Mouse (Mus musculus): ENCODE data around the gene Rb1. TPM values are rescaled to one million over a fixed set of nuclear protein-coding genes. Genes with fewer than 3 reads are reported as not detected.

Rb1 gene
- total and polyA plus RNA-seq, 3 experiments, result 6.3 to 13.2 TPM; not detected in 1

- H3K9me3 ChIP-seq (replicated peaks; ENCODE audit: insufficient read depth, low read length), result no peaks in the 10 kb centered on the region
- no peak for DNase-seq (ENCODE audit: low read depth, low spot score)
- no peak overlapping the region for H3K4me3 ChIP-seq (ENCODE audit: control insufficient read depth in 1 of 2, insufficient read depth in 1 of 2, low read depth in 2 of 2, low read length in 2 of 2)
- no peaks in the 10 kb centered on the region for H3K4me1 ChIP-seq (ENCODE audit: control insufficient read depth in 1 of 2, insufficient read depth in 2 of 2, low read length in 2 of 2)
- no peaks in the 10 kb centered on the region for H3K79me2 ChIP-seq (ENCODE audit: control insufficient read depth, insufficient read depth, low read length, poor library complexity)
- H3K27me3 ChIP-seq (ENCODE audit: control insufficient read depth in 1 of 2, insufficient read depth in 2 of 2, low read length in 2 of 2), result no peaks in the 10 kb centered on the region
- no peak for TF ChIP-seq KAT2A (conservative IDR thresholded peaks at IDR 0.05; ENCODE audit: low read depth, low read length)
- TF ChIP-seq NRF1 (IDR thresholded peaks at IDR 0.05; ENCODE audit: insufficient read depth, low read depth, low read length, poor library complexity, severe bottlenecking), result no peak
- no peak for TF ChIP-seq E2F4 (IDR thresholded peaks at IDR 0.05; ENCODE audit: borderline replicate concordance, low read depth, low read length)
- TF ChIP-seq ZMIZ1 (IDR thresholded peaks at IDR 0.05; ENCODE audit: low read depth, low read length), result no peak
- no peak for TF ChIP-seq RAD21 (IDR thresholded peaks at IDR 0.05; ENCODE audit: low read depth, low read length)
- no peak for TF ChIP-seq CHD1 (IDR thresholded peaks at IDR 0.05; ENCODE audit: low read depth, low read length)
- TF ChIP-seq CHD2 (IDR thresholded peaks at IDR 0.05; ENCODE audit: low read length), result no peak
- TF ChIP-seq NELFE (IDR thresholded peaks at IDR 0.05; ENCODE audit: low read depth, low read length), result no peak
- no peak for TF ChIP-seq MEF2A (IDR thresholded peaks at IDR 0.05; ENCODE audit: extremely low read depth, insufficient replicate concordance, low read depth, low read length, poor library complexity, severe bottlenecking)
- no peak for TF ChIP-seq HCFC1 (IDR thresholded peaks at IDR 0.05; ENCODE audit: low read depth, low read length)
- TF ChIP-seq CTCF (IDR thresholded peaks at IDR 0.05 in 2 of 3, conservative IDR thresholded peaks at IDR 0.05 in 1 of 3; ENCODE audit: control insufficient read depth in 1 of 3, insufficient read depth in 1 of 3, low read depth in 2 of 3, low read length in 3 of 3, poor library complexity in 1 of 3, severe bottlenecking in 1 of 3), result no peak
- peaks cover 0 to 2% of the 10 kb centered on the region in 2 experiments; a peak in 3 of 4 replicates for H3K36me3 ChIP-seq (ENCODE audit: control insufficient read depth in 1 of 2, insufficient read depth in 2 of 2, low read length in 2 of 2)
- no peak overlapping the region for H3K9ac ChIP-seq (ENCODE audit: control insufficient read depth, low read depth, low read length, poor library complexity, severe bottlenecking)
- H3K27ac ChIP-seq (ENCODE audit: control insufficient read depth, low read depth, low read length), result no peak overlapping the region
These were observed 75.6 kb downstream of the Rb1 start for GRCm38 (mm10) chr14:73250056-73250455.

- DNase-seq (ENCODE audit: low read depth, low spot score), result no peak
- H3K9ac ChIP-seq (ENCODE audit: control insufficient read depth, low read depth, low read length, poor library complexity, severe bottlenecking), result no peak overlapping the region
- H3K36me3 ChIP-seq (ENCODE audit: control insufficient read depth in 1 of 2, insufficient read depth in 2 of 2, low read length in 2 of 2), result no peaks in the 10 kb centered on the region; a peak in 1 of 4 replicates
- H3K9me3 ChIP-seq (replicated peaks; ENCODE audit: insufficient read depth, low read length), result no peaks in the 10 kb centered on the region
- no peaks in the 10 kb centered on the region for H3K27me3 ChIP-seq (ENCODE audit: control insufficient read depth in 1 of 2, insufficient read depth in 2 of 2, low read length in 2 of 2)
- H3K4me3 ChIP-seq (ENCODE audit: control insufficient read depth in 1 of 2, insufficient read depth in 1 of 2, low read depth in 2 of 2, low read length in 2 of 2), result no peak overlapping the region
- no peaks in the 10 kb centered on the region for H3K79me2 ChIP-seq (ENCODE audit: control insufficient read depth, insufficient read depth, low read length, poor library complexity)
- TF ChIP-seq GABPA (IDR thresholded peaks at IDR 0.05; ENCODE audit: low read depth, low read length), result no peak
- H3K4me1 ChIP-seq (ENCODE audit: control insufficient read depth in 1 of 2, insufficient read depth in 2 of 2, low read length in 2 of 2), result no peaks in the 10 kb centered on the region
- no peak overlapping the region for H3K27ac ChIP-seq (ENCODE audit: control insufficient read depth, low read depth, low read length)
These were observed 81.5 kb downstream of the Rb1 start for GRCm38 (mm10) chr14:73244061-73244597.

DNA sequence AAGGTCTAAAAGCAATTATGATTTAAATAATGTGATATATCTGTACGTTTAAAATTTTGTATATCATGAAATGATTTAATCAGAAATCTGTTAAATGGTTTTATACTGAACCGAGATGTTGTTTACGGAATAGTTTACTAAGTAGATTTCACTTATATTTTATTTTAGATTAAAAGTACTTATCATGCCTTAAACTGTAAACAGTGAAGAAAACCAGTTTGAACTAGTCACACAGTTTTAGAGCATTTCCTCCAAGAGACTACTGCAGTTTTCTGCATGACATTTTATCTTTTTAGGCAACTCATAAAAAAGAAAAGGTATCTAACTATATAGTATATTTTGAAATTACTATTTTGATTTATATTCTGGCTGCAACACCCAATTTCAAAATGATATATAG is 85.8 kb downstream of the Rb1 start:
- Histone ChIP-seq H3K27ac (ENCODE audit: control insufficient read depth, low read depth, low read length) (no peak overlapping the region), H3K4me1 (ENCODE audit: control insufficient read depth in 1 of 2, insufficient read depth in 2 of 2, low read length in 2 of 2) (no peaks in the 10 kb centered on the region), H3K36me3 (ENCODE audit: control insufficient read depth in 1 of 2, insufficient read depth in 2 of 2, low read length in 2 of 2) (no peaks in the 10 kb centered on the region), H3K9me3 (replicated peaks; ENCODE audit: insufficient read depth, low read length) (no peaks in the 10 kb centered on the region), H3K27me3 (ENCODE audit: control insufficient read depth in 1 of 2, insufficient read depth in 2 of 2, low read length in 2 of 2) (no peaks in the 10 kb centered on the region), H3K4me3 (ENCODE audit: control insufficient read depth in 1 of 2, insufficient read depth in 1 of 2, low read depth in 2 of 2, low read length in 2 of 2) (no peak overlapping the region), H3K79me2 (ENCODE audit: control insufficient read depth, insufficient read depth, low read length, poor library complexity) (no peaks in the 10 kb centered on the region), H3K9ac (ENCODE audit: control insufficient read depth, low read depth, low read length, poor library complexity, severe bottlenecking) (no peak overlapping the region)
- no peak for DNase-seq (ENCODE audit: low read depth, low spot score)
- no peak for TF ChIP-seq HCFC1 (IDR thresholded peaks at IDR 0.05; ENCODE audit: low read depth, low read length)
- TF ChIP-seq USF2 (IDR thresholded peaks at IDR 0.05; ENCODE audit: borderline replicate concordance in 1 of 2, insufficient read depth in 1 of 2, low read depth in 1 of 2, low read length in 2 of 2), result no peak
- no peak for TF ChIP-seq MXI1 (IDR thresholded peaks at IDR 0.05; ENCODE audit: low read depth, low read length)
- no peak for TF ChIP-seq EP300 (IDR thresholded peaks at IDR 0.05; ENCODE audit: low read depth in 1 of 2, low read length in 2 of 2)
- no peak for TF ChIP-seq CTCF (IDR thresholded peaks at IDR 0.05 in 2 of 3, conservative IDR thresholded peaks at IDR 0.05 in 1 of 3; ENCODE audit: control insufficient read depth in 1 of 3, insufficient read depth in 1 of 3, low read depth in 2 of 3, low read length in 3 of 3, poor library complexity in 1 of 3, severe bottlenecking in 1 of 3)
- TF ChIP-seq MEF2A (IDR thresholded peaks at IDR 0.05; ENCODE audit: extremely low read depth, insufficient replicate concordance, low read depth, low read length, poor library complexity, severe bottlenecking), result no peak
- TF ChIP-seq ETS1 (IDR thresholded peaks at IDR 0.05; ENCODE audit: low read depth, low read length), result no peak
- no peak for TF ChIP-seq ZKSCAN1 (IDR thresholded peaks at IDR 0.05; ENCODE audit: low read depth, low read length)

All from MEL (cell line).